Mouse (Mus musculus) bone marrow, adult 2 months (tissue): ENCODE results near the gene Hist2h2ab.

Source experiments
- CTCF ChIP-seq: fragments of 200-500 bp; IDR thresholded peaks from 2 replicates; pipeline ENCODE4 v1.5.1; 2011; ENCODE audit warnings: low read length, control low read depth; ENCODE audit not compliant: control insufficient read depth, insufficient read depth
- POLR2A ChIP-seq: fragments of 200-500 bp; IDR thresholded peaks from 2 replicates; pipeline ENCODE4 v1.6.1; 2011; ENCODE audit warnings: low read depth, mild to moderate bottlenecking, control low read depth, low read length, borderline replicate concordance; ENCODE audit not compliant: control insufficient read depth

GRCm38 (mm10) chr3:96264404-96264949, 44.8 kb downstream of the Hist2h2ab start:
- TF ChIP-seq POLR2A, result no peak
- no peak for TF ChIP-seq CTCF
